Mouse (Mus musculus) heart, embryonic 11.5 days (tissue): ENCODE measurements around the gene Mybpc2. TPM values are rescaled to one million over a fixed set of nuclear protein-coding genes. Genes with fewer than 3 reads are reported as not detected.
A peak's percentile ranks its signal among the peaks of the same experiment; 100 is the strongest.

ENCODE experiments used
- ATAC-seq: fragments of 200-750 bp; cut with Nextera tagmentation; replicated peaks from 2 replicates; pipeline ENCODE4 v1.8.0; 2017; ENCODE audit warnings: moderate library complexity; ENCODE audit not compliant: insufficient number of reproducible peaks, low FRiP score, low TSS enrichment
- H3K27ac ChIP-seq: fragments of 300-500 bp; sonication (generic); 2 replicates; pipeline ENCODE4 v1.5.1; 2014; ENCODE audit warnings: mild to moderate bottlenecking, low read depth, low read length
- H3K27me3 ChIP-seq: fragments of 300-500 bp; sonication (generic); 2 replicates; pipeline ENCODE4 v1.6.1; 2014; ENCODE audit warnings: mild to moderate bottlenecking, low read length, mixed read lengths; ENCODE audit not compliant: control insufficient read depth, insufficient read depth
- H3K36me3 ChIP-seq: fragments of 300-500 bp; sonication (generic); 2 replicates; pipeline ENCODE4 v1.6.1; 2014; ENCODE audit warnings: mild to moderate bottlenecking, low read length, moderate library complexity, mixed read lengths; ENCODE audit not compliant: control insufficient read depth, insufficient read depth
- H3K4me1 ChIP-seq: fragments of 300-500 bp; sonication (generic); 2 replicates; pipeline ENCODE4 v1.6.1; 2014; ENCODE audit warnings: low read length; ENCODE audit not compliant: control insufficient read depth, insufficient read depth
- H3K4me2 ChIP-seq: fragments of 300-500 bp; sonication (generic); 2 replicates; pipeline ENCODE4 v1.6.1; 2014; ENCODE audit warnings: mild to moderate bottlenecking, moderate library complexity
- H3K4me3 ChIP-seq: fragments of 300-500 bp; sonication (generic); 2 replicates; pipeline ENCODE4 v1.5.1; 2014; ENCODE audit warnings: low read depth, low read length
- H3K9ac ChIP-seq: fragments of 300-500 bp; sonication (generic); 2 replicates; pipeline ENCODE4 v1.6.1; 2014; ENCODE audit warnings: mild to moderate bottlenecking, low read depth, low read length, moderate library complexity
- H3K9me3 ChIP-seq: fragments of 300-500 bp; sonication (generic); replicated peaks from 2 replicates; pipeline ENCODE4 v1.6.1; 2016; ENCODE audit warnings: low read length; ENCODE audit not compliant: control insufficient read depth
- WGBS: fragments of 180-500 bp; shearing (Covaris S2); extraction: QIAGEN DNeasy Blood & Tissue Kit; methylation state at CpG from one replicate; pipeline ENCODE4 v1.1.7; 2014; ENCODE audit not compliant: insufficient replicate concordance; 5-methylcytosine and 5-hydroxymethylcytosine counted together
- polyA plus RNA-seq: library from polyadenylated mRNA; unstranded; fragments of >200 nt; fragmentation: Nextera tagmentation; extraction: Ambion mirVana; gene quantifications from 2 replicates; pipeline ENCODE4 v1.2.1, GENCODE M21; 2014

Mybpc2 gene
- polyA plus RNA-seq, 1 experiment from 2014 or later = 0.47 TPM

DNA sequence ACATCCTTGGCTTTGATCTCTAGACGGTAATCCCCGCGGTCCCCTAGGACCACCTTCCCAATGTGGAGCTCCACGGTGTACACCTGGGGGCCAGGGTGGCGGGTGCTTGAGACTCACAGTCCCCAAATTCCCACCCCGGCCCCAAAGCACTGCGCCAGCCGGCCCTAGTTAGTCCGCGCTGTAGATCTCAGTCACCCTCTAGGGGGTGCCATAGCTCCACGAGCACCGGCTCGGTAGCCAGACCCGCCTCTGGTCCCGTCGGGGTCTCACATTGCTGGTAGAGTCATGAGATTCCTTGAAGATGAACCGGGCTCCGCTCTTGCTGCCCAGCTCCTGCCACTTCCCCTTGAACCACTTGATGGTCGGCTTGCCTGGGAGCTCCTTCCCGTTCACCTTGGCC, 2.7 kb downstream of the Mybpc2 start:
- Histone ChIP-seq H3K9ac (no peak overlapping the region), H3K27ac (no peak overlapping the region), H3K9me3 (no peaks in the 10 kb centered on the region), H3K36me3 (no peaks in the 10 kb centered on the region), H3K27me3 (peaks cover 64% of the 10 kb centered on the region), H3K4me2 (peak overlapping the region; percentile 31; the same call in 1 of the 2 replicates), H3K4me1 (no peaks in the 10 kb centered on the region; the same call in 1 of the 2 replicates), H3K4me3 (no peak overlapping the region)
- WGBS = 1% methylated on average over 20 of the region's 20 CpGs
- ATAC-seq = no peak

GRCm38 (mm10) chr7:44520990-44521389, 3.5 kb downstream of the Mybpc2 start:
- peaks cover 57% of the 10 kb centered on the region for H3K27me3 ChIP-seq
- no peak for ATAC-seq
- H3K9me3 ChIP-seq = no peaks in the 10 kb centered on the region
- H3K4me3 ChIP-seq = no peak overlapping the region
- H3K4me2 ChIP-seq = no peak overlapping the region
- H3K27ac ChIP-seq = no peak overlapping the region
- no peaks in the 10 kb centered on the region for H3K36me3 ChIP-seq
- no peak overlapping the region for H3K9ac ChIP-seq
- no peaks in the 10 kb centered on the region; the same call in 1 of the 2 replicates for H3K4me1 ChIP-seq
- WGBS = 77% methylated on average over 3 of the region's 3 CpGs

- Histone ChIP-seq H3K36me3 (no peaks in the 10 kb centered on the region), H3K4me2 (no peak overlapping the region), H3K27me3 (peaks cover 48% of the 10 kb centered on the region), H3K27ac (no peak overlapping the region), H3K9me3 (no peaks in the 10 kb centered on the region), H3K4me3 (no peak overlapping the region), H3K9ac (no peak overlapping the region), H3K4me1 (no peaks in the 10 kb centered on the region)
- ATAC-seq = no peak
- WGBS = 63% methylated on average over 9 of the region's 9 CpGs
Observed at GRCm38 (mm10) chr7:44519240-44519913, 5.1 kb downstream of the Mybpc2 start.

GRCm38 (mm10) chr7:44507491-44507890, 17.0 kb downstream of the Mybpc2 start:
- peak; percentile 70 for ATAC-seq
- peaks cover 15% of the 10 kb centered on the region for H3K27me3 ChIP-seq
- H3K4me1 ChIP-seq = no peaks in the 10 kb centered on the region
- no peaks in the 10 kb centered on the region for H3K36me3 ChIP-seq
- H3K27ac ChIP-seq = no peak overlapping the region
- H3K9ac ChIP-seq = no peak overlapping the region
- H3K9me3 ChIP-seq = no peaks in the 10 kb centered on the region
- H3K4me3 ChIP-seq = no peak overlapping the region
- no peak overlapping the region for H3K4me2 ChIP-seq

GRCm38 (mm10) chr7:44501563-44502115, 22.8 kb downstream of the Mybpc2 start:
- peaks cover 14% of the 10 kb centered on the region for H3K27me3 ChIP-seq
- H3K4me1 ChIP-seq = peaks cover 3% of the 10 kb centered on the region; the same call in 1 of the 2 replicates
- H3K4me2 ChIP-seq = no peak overlapping the region
- no peaks in the 10 kb centered on the region for H3K36me3 ChIP-seq
- no peak overlapping the region for H3K27ac ChIP-seq
- 33% methylated on average over 5 of the region's 5 CpGs for whole genome bisulfite sequencing
- no peak overlapping the region for H3K9ac ChIP-seq
- no peak overlapping the region for H3K4me3 ChIP-seq
- H3K9me3 ChIP-seq = no peaks in the 10 kb centered on the region
- no peak for ATAC-seq

DNA sequence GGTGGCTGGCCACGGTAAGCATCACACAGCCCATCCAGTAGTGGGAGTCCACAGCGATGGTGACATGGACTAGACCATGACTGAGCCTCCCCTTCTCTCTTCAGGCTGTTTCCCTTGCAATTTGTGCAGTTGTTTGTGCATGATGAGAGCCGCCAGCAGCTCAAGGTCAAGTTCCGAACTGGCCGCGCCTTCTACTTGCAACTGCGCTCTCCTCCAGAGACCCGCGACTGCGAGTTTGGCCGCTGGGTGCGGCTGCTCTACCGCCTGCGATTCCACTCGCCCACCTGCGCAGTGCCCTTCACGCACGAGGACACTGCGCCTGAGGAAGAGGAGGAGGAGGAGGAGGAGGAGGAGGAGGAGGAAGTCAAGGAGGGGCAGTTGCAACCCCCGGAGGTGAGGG, 24.4 kb downstream of the Mybpc2 start:
- Histone ChIP-seq H3K27ac (no peak overlapping the region), H3K4me1 (peaks cover 10% of the 10 kb centered on the region), H3K4me3 (no peak overlapping the region), H3K4me2 (no peak overlapping the region), H3K36me3 (no peaks in the 10 kb centered on the region), H3K9ac (no peak overlapping the region), H3K27me3 (peaks cover 10% of the 10 kb centered on the region), H3K9me3 (no peaks in the 10 kb centered on the region)
- 55% methylated on average over 18 of the region's 20 CpGs for WGBS
- no peak for ATAC-seq

GRCm38 (mm10) chr7:44498922-44499321, 25.5 kb downstream of the Mybpc2 start:
- Histone ChIP-seq H3K4me3 (no peak overlapping the region), H3K9ac (no peak overlapping the region), H3K4me2 (no peak overlapping the region), H3K36me3 (no peaks in the 10 kb centered on the region), H3K27ac (no peak overlapping the region), H3K4me1 (peaks cover 14% of the 10 kb centered on the region), H3K9me3 (no peaks in the 10 kb centered on the region), H3K27me3 (peaks cover 10% of the 10 kb centered on the region)
- no peak for ATAC-seq
- WGBS = 44% methylated on average over 1 of the region's 1 CpGs

GRCm38 (mm10) chr7:44497361-44498055, 26.9 kb downstream of the Mybpc2 start:
- peak overlapping the region; percentile 93 for H3K4me2 ChIP-seq
- H3K4me1 ChIP-seq = peaks cover 14% of the 10 kb centered on the region
- H3K9me3 ChIP-seq = no peaks in the 10 kb centered on the region
- H3K27me3 ChIP-seq = peaks cover 10% of the 10 kb centered on the region
- WGBS = 83% methylated on average over 10 of the region's 10 CpGs
- peak overlapping the region; percentile 81 for H3K4me3 ChIP-seq
- H3K9ac ChIP-seq = no peak overlapping the region
- peak overlapping the region; percentile 96; the same call in 1 of the 2 replicates for H3K27ac ChIP-seq
- ATAC-seq = no peak
- no peaks in the 10 kb centered on the region; the same call in 1 of the 2 replicates for H3K36me3 ChIP-seq
